Mouse (Mus musculus) olfactory bulb, adult 2 months (tissue): ENCODE data around the gene Sparc.

Experiments used
- CTCF ChIP-seq: fragments of 200-500 bp; IDR thresholded peaks from 2 replicates; pipeline ENCODE4 v1.5.1; 2012; ENCODE audit warnings: low read depth, mild to moderate bottlenecking, low read length, moderate library complexity; ENCODE audit not compliant: insufficient read depth
- POLR2A ChIP-seq: fragments of 200-500 bp; IDR thresholded peaks from 2 replicates; pipeline ENCODE4 v1.6.1; 2012; ENCODE audit warnings: mild to moderate bottlenecking, low read depth, low read length, moderate library complexity; ENCODE audit not compliant: insufficient read depth

DNA sequence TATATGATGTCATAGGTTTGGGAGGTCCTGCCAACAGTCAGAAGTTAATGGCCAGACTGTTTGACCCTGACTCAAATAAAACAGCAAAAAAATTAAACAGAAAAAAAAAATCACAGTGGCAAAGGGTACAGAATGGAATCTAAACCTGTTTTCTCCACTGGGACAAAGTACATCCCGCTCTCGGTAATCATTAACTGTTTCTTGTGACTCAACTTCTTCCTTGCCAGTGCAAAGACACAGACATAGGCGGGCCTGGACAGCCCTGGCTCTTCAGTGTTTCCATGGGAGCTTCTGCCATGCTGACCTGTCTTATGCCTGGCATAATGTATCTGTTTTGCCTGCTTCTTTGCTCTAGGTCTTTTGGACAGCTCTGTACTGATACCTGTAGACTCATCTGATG is 42.2 kb upstream of the Sparc start:
- TF ChIP-seq CTCF (no peak), POLR2A (no peak)
